Mouse (Mus musculus) megakaryocyte progenitor cell, adult 5-6 weeks (primary cell): ENCODE measurements around the gene Cdh4. TPM values are rescaled to one million over a fixed set of nuclear protein-coding genes. Genes with fewer than 3 reads are reported as not detected.

Experiments used
- ATAC-seq: replicated peaks from 2 replicates; pipeline ENCODE4 v1.8.0; 2016; ENCODE audit warnings: mild to moderate bottlenecking, moderate TSS enrichment, inconsistent platforms; ENCODE audit not compliant: poor library complexity
- total RNA-seq, 2 experiments: library from RNA; stranded (forward) in 1 of 2; stranded (reverse) in 1 of 2; fragments of 157-497, 149-512 nt in 1 of 2; fragments of 200-1000 nt in 1 of 2; gene quantifications; 2 replicates each; pipeline versions ENCODE4 v1.2.3 to v1.2.4; 2015 to 2017

Gene Cdh4
- total RNA-seq, 2 experiments from 2014 or later = not detected

GRCm38 (mm10) chr2:179721534-179722516 is 279.6 kb downstream of the Cdh4 start:
- no peak for ATAC-seq

GRCm38 (mm10) chr2:179722776-179723386 is 280.6 kb downstream of the Cdh4 start:
- ATAC-seq = no peak

GRCm38 (mm10) chr2:179723401-179723800 is 281.2 kb downstream of the Cdh4 start:
- ATAC-seq = no peak

GRCm38 (mm10) chr2:179729002-179729401 is 286.8 kb downstream of the Cdh4 start:
- ATAC-seq = peak; percentile 53; the same call in 1 of the 2 replicates

- no peak for ATAC-seq
Observed at GRCm38 (mm10) chr2:179729802-179730201, 287.6 kb downstream of the Cdh4 start.

- no peak for ATAC-seq
Observed at GRCm38 (mm10) chr2:179733141-179733831, 291.1 kb downstream of the Cdh4 start.

- no peak for ATAC-seq
Observed at GRCm38 (mm10) chr2:179742419-179742818, 300.2 kb downstream of the Cdh4 start.

- ATAC-seq = no peak
Observed at GRCm38 (mm10) chr2:179742828-179743227, 300.6 kb downstream of the Cdh4 start.

GRCm38 (mm10) chr2:179746491-179746890 is 304.3 kb downstream of the Cdh4 start:
- ATAC-seq = no peak

GRCm38 (mm10) chr2:179749399-179749798 is 307.2 kb downstream of the Cdh4 start:
- no peak for ATAC-seq

GRCm38 (mm10) chr2:179753811-179754210 is 311.6 kb downstream of the Cdh4 start:
- ATAC-seq = no peak

GRCm38 (mm10) chr2:179754776-179755175 is 312.5 kb downstream of the Cdh4 start:
- no peak for ATAC-seq

- ATAC-seq = no peak
Observed at GRCm38 (mm10) chr2:179761718-179762441, 319.6 kb downstream of the Cdh4 start.

- no peak for ATAC-seq
Observed at GRCm38 (mm10) chr2:179762521-179763305, 320.5 kb downstream of the Cdh4 start.

- no peak for ATAC-seq
Observed at GRCm38 (mm10) chr2:179764460-179764859, 322.2 kb downstream of the Cdh4 start.

- no peak for ATAC-seq
Observed at GRCm38 (mm10) chr2:179766664-179767526, 324.7 kb downstream of the Cdh4 start.

- no peak for ATAC-seq
Observed at GRCm38 (mm10) chr2:179767527-179767849, 325.3 kb downstream of the Cdh4 start.

GRCm38 (mm10) chr2:179769137-179769536 is 326.9 kb downstream of the Cdh4 start:
- ATAC-seq = no peak

GRCm38 (mm10) chr2:179769943-179770342 is 327.7 kb downstream of the Cdh4 start:
- no peak for ATAC-seq
